Mouse (Mus musculus) heart, embryonic 14.5 days (tissue): Measurements from ENCODE around the gene Lamtor5. TPM values are rescaled to one million over a fixed set of nuclear protein-coding genes. Genes with fewer than 3 reads are reported as not detected.

Source experiments
- ATAC-seq: fragments of 200-750 bp; cut with Nextera tagmentation; 2 replicates; pipeline ENCODE4 v1.8.0; 2017; ENCODE audit warnings: low read depth, moderate TSS enrichment; ENCODE audit not compliant: insufficient number of reproducible peaks, insufficient read depth, low FRiP score
- H3K27ac ChIP-seq, 2 experiments: fragments of 200-500 bp in 1 of 2; fragments of 300-500 bp in 1 of 2; sonication (generic) in 1 of 2; replicated peaks in 1 of 2; 2 replicates each; pipeline ENCODE4 v1.5.1; 2012 to 2014; ENCODE audit warnings: low read depth in 2 of 2, low read length in 2 of 2, control low read depth in 1 of 2, mild to moderate bottlenecking in 1 of 2, mixed read lengths in 1 of 2; ENCODE audit not compliant: control insufficient read depth in 1 of 2, insufficient read depth in 1 of 2
- H3K27me3 ChIP-seq: fragments of 300-500 bp; sonication (generic); 2 replicates; pipeline ENCODE4 v1.6.1; 2014; ENCODE audit warnings: mild to moderate bottlenecking, low read length, control low read depth; ENCODE audit not compliant: control insufficient read depth, insufficient read depth
- H3K36me3 ChIP-seq: fragments of 300-500 bp; sonication (generic); 2 replicates; pipeline ENCODE4 v1.6.1; 2014; ENCODE audit warnings: mild to moderate bottlenecking, control low read depth, low read length, mixed read lengths; ENCODE audit not compliant: control insufficient read depth, insufficient read depth
- H3K4me1 ChIP-seq, 2 experiments: fragments of 200-500 bp in 1 of 2; fragments of 300-500 bp in 1 of 2; sonication (generic) in 1 of 2; 2 replicates each; pipeline ENCODE4 v1.6.1; 2012 to 2014; ENCODE audit warnings: low read length in 2 of 2, control low read depth in 1 of 2, mixed read lengths in 1 of 2; ENCODE audit not compliant: control insufficient read depth in 2 of 2, insufficient read depth in 2 of 2
- H3K4me2 ChIP-seq: fragments of 300-500 bp; sonication (generic); 2 replicates; pipeline ENCODE4 v1.6.1; 2014; ENCODE audit warnings: mild to moderate bottlenecking, low read length
- H3K4me3 ChIP-seq, 2 experiments: fragments of 200-500 bp in 1 of 2; fragments of 300-500 bp in 1 of 2; sonication (generic) in 1 of 2; 2 replicates each; pipeline ENCODE4 v1.5.1; 2012 to 2014; ENCODE audit warnings: low read length in 2 of 2, mild to moderate bottlenecking in 2 of 2, control low read depth in 1 of 2, low read depth in 1 of 2, moderate library complexity in 1 of 2; ENCODE audit not compliant: control insufficient read depth in 1 of 2, insufficient read depth in 1 of 2
- H3K9ac ChIP-seq: fragments of 300-500 bp; sonication (generic); 2 replicates; pipeline ENCODE4 v1.6.1; 2014; ENCODE audit warnings: mild to moderate bottlenecking, low read length
- H3K9me3 ChIP-seq: fragments of 300-500 bp; sonication (generic); 2 replicates; pipeline ENCODE4 v1.6.1; 2016; ENCODE audit warnings: low read length, control low read depth; ENCODE audit not compliant: control insufficient read depth
- WGBS: fragments of 180-500 bp; shearing (Covaris S2); extraction: QIAGEN DNeasy Blood & Tissue Kit; methylation state at CpG from one replicate; pipeline ENCODE4 v1.1.7; 2014; 5-methylcytosine and 5-hydroxymethylcytosine counted together
- polyA plus RNA-seq: library from polyadenylated mRNA; unstranded; fragments of >200 nt; fragmentation: Nextera tagmentation; extraction: Ambion mirVana; gene quantifications from 2 replicates; pipeline ENCODE4 v1.2.1, GENCODE M21; 2014

Lamtor5 gene
- polyA plus RNA-seq, 1 experiment from 2014 or later = 207 TPM

DNA sequence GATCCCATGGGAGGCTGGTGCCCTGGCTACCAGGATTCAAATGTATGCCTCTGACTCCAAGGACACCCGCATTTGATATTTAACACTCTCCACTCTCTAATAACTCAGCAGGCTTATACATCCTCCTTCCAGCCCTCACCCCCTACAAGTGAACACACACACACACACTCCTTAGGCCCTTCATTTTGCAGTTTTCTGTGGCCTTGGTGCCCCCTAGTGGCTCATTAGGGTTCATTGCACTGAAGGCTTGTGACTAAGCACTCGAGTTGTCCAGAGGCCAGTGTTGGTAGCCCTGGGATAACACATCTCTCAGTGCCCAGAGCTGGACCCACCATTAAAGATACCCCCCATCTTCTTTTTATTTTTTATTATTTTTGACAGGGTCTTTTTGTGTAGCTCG, 4.8 kb upstream of the Lamtor5 start:
- Histone ChIP-seq H3K27me3 (peaks cover 4% of the 10 kb centered on the region; the same call in 1 of the 2 replicates), H3K4me2 (no peak overlapping the region), H3K36me3 (no peaks in the 10 kb centered on the region), H3K9me3 (no peaks in the 10 kb centered on the region), H3K27ac (no peak overlapping the region), H3K4me1 (no peaks in the 10 kb centered on the region), H3K4me3 (no peak overlapping the region), H3K9ac (no peak overlapping the region)
- WGBS = 8% methylated on average over 3 of the region's 3 CpGs
- ATAC-seq = no peak; the same call in 1 of the 2 replicates

- WGBS = 48% methylated on average over 5 of the region's 5 CpGs
- no peaks in the 10 kb centered on the region for H3K9me3 ChIP-seq
- no peak overlapping the region for H3K27ac ChIP-seq
Observed at GRCm38 (mm10) chr3:107275351-107275750, 3.3 kb upstream of the Lamtor5 start.

GRCm38 (mm10) chr3:107275996-107276395, 2.7 kb upstream of the Lamtor5 start:
- H3K9ac ChIP-seq = no peak overlapping the region
- WGBS = 52% methylated on average over 4 of the region's 4 CpGs
- peaks cover 4% of the 10 kb centered on the region; the same call in 1 of the 2 replicates for H3K27me3 ChIP-seq

More at GRCm38 (mm10) chr3:107275351-107275750, 3.3 kb upstream of the Lamtor5 start:
- H3K4me2 ChIP-seq = no peak overlapping the region
- no peaks in the 10 kb centered on the region for H3K36me3 ChIP-seq
- H3K9ac ChIP-seq = no peak overlapping the region
- H3K27me3 ChIP-seq = peaks cover 4% of the 10 kb centered on the region; the same call in 1 of the 2 replicates
- ATAC-seq = no peak
- H3K4me3 ChIP-seq = no peak overlapping the region
- peaks cover 0 to 6% of the 10 kb centered on the region in 2 experiments; a peak in 2 of 4 replicates for H3K4me1 ChIP-seq

DNA sequence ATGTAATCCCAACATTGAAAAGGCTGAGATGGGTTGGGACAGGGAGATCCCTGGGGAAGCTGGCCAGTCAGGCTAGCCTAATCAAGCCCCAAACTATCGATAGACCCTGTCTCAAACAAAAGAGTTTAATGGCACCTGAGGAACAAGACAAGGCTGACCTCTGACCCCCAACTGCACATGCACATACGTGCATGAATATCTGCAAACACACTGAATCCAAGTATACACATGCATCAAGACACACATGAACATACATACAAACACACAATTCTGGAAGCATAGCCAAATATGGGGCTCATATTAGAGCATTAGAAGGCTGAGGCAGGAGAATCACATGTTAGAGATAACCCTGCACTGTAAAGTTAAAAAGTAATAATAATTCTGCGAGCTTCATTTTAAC, 2.0 kb upstream of the Lamtor5 start:
- H3K36me3 ChIP-seq = no peaks in the 10 kb centered on the region; the same call in 1 of the 2 replicates
- ATAC-seq = no peak
- H3K27ac ChIP-seq = no peak overlapping the region
- WGBS = 74% methylated on average over 3 of the region's 3 CpGs
- H3K27me3 ChIP-seq = peaks cover 4% of the 10 kb centered on the region; the same call in 1 of the 2 replicates
- H3K9me3 ChIP-seq = no peaks in the 10 kb centered on the region
- no peak overlapping the region for H3K4me3 ChIP-seq
- no peak overlapping the region for H3K9ac ChIP-seq
- H3K4me1 ChIP-seq = peaks cover 0 to 6% of the 10 kb centered on the region in 2 experiments; a peak in 2 of 4 replicates
- H3K4me2 ChIP-seq = no peak overlapping the region

More at GRCm38 (mm10) chr3:107275996-107276395, 2.7 kb upstream of the Lamtor5 start:
- ATAC-seq = no peak
- no peak overlapping the region for H3K4me3 ChIP-seq
- no peak overlapping the region for H3K4me2 ChIP-seq
- no peaks in the 10 kb centered on the region; the same call in 1 of the 2 replicates for H3K36me3 ChIP-seq
- no peak overlapping the region for H3K27ac ChIP-seq
- peaks cover 0 to 6% of the 10 kb centered on the region in 2 experiments; a peak in 2 of 4 replicates for H3K4me1 ChIP-seq
- no peaks in the 10 kb centered on the region for H3K9me3 ChIP-seq

DNA sequence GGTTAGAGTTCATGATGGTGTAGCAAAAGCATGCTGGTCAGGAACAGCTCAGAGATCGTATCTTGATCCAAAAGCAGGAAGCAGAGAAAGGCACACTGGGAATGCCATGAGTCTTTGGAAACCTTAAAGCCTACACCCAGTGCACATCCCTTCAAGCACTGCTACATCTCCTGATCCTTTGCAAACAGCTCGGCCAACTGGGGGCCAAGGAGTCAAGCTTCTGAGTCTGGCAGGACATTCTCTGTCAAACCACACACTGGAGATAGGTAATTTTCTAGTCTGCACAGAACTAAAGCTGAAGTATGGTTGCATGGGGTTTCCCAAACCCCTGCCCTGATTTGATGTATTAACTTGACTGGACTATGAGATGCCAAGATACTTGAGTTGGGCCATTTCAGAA, 7.5 kb downstream of the Lamtor5 start:
- H3K36me3 ChIP-seq = peaks cover 30% of the 10 kb centered on the region
- H3K4me3 ChIP-seq = no peak overlapping the region
- 67% methylated on average over 2 of the region's 2 CpGs for WGBS
- H3K9ac ChIP-seq = no peak overlapping the region
- H3K27ac ChIP-seq = no peak overlapping the region
- H3K4me1 ChIP-seq = peaks cover 0 to 4% of the 10 kb centered on the region in 2 experiments; a peak in 2 of 4 replicates
- H3K9me3 ChIP-seq = no peaks in the 10 kb centered on the region
- no peak for ATAC-seq
- H3K4me2 ChIP-seq = no peak overlapping the region
- H3K27me3 ChIP-seq = no peaks in the 10 kb centered on the region

DNA sequence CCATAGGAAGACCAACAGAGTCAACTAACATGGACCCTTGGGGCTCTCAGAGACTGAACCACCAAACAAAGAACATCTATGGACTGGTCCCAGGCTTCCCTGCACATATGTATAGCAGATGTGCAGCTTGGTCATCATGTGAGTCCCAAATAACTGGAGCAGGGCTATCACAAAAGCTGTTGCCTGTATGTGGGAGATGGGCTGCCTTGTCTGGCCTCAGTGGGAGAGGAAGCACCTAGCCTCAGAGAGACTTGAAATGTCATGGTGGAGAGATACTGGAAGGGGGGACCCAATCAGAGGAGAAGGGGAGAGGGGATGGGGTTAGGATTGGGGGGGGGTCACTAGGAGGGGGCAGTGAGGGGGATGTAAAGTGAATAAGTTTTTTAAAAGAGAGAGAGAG, 8.7 kb downstream of the Lamtor5 start:
- H3K9me3 ChIP-seq = no peaks in the 10 kb centered on the region
- H3K27ac ChIP-seq = no peak overlapping the region
- H3K27me3 ChIP-seq = no peaks in the 10 kb centered on the region
- H3K4me2 ChIP-seq = no peak overlapping the region
- H3K36me3 ChIP-seq = peaks cover 23% of the 10 kb centered on the region
- H3K9ac ChIP-seq = no peak overlapping the region
- ATAC-seq = no peak
- peaks cover 0 to 5% of the 10 kb centered on the region in 2 experiments; a peak in 2 of 4 replicates for H3K4me1 ChIP-seq
- H3K4me3 ChIP-seq = no peak overlapping the region

GRCm38 (mm10) chr3:107290764-107291381, 12.2 kb downstream of the Lamtor5 start, which contains the start of gene Slc16a4:
Gene Slc16a4, plus strand, starts transcription at chr3:107291230.
- H3K27ac ChIP-seq = peak within 1 kb of the TSS; percentile 32 to 55; a peak in 1 of 4 replicates
- no peaks in the 10 kb centered on the region for H3K36me3 ChIP-seq
- H3K9ac ChIP-seq = no peak within 1 kb of the TSS
- no peak within 1 kb of the TSS for H3K4me3 ChIP-seq
- H3K9me3 ChIP-seq = no peaks in the 10 kb centered on the region
- H3K27me3 ChIP-seq = no peaks in the 10 kb centered on the region
- WGBS = 27% methylated on average over 9 of the region's 9 CpGs
- peak within 1 kb of the TSS; percentile 18; the same call in 1 of the 2 replicates for H3K4me2 ChIP-seq
- peak; percentile 26; the same call in 1 of the 2 replicates for ATAC-seq
- peaks cover 0 to 5% of the 10 kb centered on the region in 2 experiments; a peak in 2 of 4 replicates for H3K4me1 ChIP-seq
